Mouse (Mus musculus) right cerebral cortex, postnatal 14 days (tissue): ENCODE measurements at regions not wholly inside any gene's neighbourhood (a gene's known extent, or its start where the extent isn't known, plus 50 kb on each side); places are given as distances from the start of the nearest gene placed in this dataset.
"Not testable (repeated sequence)": the region's sequence is repeated elsewhere in the genome, so short reads cannot be mapped to it uniquely, and the experiment has no call there.

Source experiments
- DNase-seq: peaks from one replicate; pipeline ENCODE4 v3.0.0; 2022

DNA sequence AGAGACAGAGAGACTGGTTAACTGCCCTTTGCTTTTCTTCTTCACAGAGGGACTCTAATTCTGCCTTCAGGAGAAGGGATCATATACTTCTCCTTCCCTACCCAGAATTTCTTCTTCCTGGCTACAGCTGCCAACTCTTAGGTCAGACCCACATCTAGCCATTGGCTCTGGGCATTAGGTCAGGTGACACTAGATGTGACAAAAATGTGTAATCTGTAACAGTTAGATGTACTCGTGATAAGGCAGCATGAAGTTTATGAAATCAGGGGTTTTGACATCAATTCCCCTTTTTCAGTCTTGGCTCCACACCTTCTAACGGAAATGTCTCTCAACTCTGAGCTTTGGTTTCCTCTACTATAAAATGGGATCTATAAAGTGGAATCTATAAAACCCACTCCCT, 428.4 kb downstream of the Bmper start:
- DNase-seq = no peak

- no peak for DNase-seq
Observed at GRCm38 (mm10) chr9:23653086-23653485, 430.2 kb downstream of the Bmper start.

DNA sequence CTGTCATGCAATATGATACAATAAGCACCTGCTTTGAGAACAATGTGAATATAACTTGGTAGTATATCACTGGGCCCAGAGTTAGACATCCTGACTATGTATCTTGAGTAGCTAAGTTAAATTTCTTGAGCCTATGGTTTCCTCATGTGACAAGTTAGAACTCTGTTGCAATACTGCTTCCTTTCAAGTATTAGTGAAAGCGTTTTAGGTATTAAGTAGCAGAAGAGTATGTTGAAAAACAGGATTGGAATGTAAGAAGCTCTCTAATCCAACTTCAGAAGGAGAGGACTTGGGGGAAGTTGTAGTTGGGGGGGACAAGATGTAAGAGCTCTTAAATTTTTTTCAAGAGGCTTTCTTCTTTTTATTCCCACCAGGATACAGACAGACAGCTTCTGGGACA, 431.9 kb downstream of the Bmper start:
- no peak for DNase-seq

DNA sequence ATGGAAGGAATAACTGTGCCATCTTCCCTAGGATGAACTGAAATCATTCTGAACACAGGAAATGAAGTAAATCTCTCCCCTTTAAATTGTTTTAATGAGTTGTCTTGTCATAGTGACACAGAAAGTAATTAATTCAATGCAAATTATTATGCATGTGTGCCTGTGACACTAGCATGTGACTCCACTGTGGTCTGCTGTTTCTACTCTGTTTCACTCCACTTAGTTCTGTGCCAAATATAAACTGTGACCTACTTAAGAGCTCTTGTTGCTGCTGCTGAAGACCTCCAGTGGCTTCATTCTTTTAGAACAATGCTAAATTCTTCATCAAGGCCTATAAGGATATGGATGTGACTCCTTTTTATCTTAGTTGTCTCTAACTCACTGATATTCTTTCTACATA, 431.8 kb upstream of the Npsr1 start:
- DNase-seq = no peak

- no peak for DNase-seq
Observed at GRCm38 (mm10) chr9:23669230-23669629, 428.6 kb upstream of the Npsr1 start.

DNA sequence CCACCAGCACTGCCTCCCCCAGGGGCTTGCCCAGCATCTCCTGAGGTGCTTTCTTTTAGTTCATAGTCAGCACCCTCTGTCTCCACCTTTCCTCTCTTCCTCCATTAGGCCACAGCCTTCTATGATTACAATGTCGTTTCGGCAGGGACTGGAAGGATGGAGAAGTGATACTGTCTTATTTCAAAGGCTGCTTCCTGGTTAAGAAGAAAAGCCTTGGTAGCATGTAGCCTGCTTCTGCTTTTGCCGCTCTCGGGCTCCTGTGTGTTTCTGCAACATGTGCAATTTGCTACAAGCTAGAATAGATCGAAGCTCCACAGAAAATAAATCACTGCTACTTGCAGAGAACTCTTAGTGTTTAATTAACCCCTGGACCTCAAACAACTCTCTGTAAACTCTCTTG, 427.2 kb upstream of the Npsr1 start:
- DNase-seq = no peak

DNA sequence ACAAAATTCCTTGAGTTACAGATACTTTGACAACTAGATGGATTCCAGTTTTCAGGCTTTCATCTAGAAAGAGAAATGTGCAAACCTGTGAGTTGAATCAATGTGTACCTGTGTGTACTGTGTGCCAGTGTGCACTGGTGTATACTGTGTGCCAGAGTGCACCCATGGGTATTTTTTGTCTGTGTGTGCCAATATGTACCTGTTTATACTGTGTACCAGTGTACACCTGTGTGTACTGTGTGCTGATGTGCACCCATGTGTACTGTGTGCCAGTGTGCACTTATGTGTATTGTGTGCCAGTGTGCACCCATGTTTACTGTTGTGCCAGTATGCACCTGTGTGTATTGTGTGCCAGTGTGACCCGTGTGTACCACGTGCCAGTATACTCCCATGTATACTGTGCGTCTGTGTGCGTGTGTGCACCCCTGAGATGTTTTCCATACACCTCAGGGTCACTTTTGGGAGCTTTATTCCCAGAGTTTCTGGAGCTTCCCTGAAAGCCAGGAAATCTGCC, 424.4 kb upstream of the Npsr1 start:
- DNase-seq = no peak

DNA sequence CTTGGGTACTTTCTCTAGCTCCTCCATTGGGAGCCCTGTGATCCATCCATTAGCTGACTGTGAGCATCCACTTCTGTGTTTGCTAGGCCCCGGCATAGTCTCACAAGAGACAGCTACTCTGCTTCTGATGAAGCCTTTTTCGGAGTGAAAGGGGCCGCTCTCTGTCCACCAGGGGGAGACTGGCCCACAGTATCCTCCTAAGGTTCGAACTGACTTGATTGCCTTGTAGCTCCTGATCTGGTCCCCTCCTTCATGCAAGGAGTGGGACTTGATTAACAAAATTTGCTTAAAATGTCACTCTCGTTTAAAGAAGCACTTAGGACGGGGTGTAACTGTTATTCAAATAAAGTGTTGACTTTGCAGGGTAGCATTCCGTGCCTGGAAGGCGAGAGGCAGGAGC, 423.0 kb upstream of the Npsr1 start:
- DNase-seq = peak; percentile 32

DNA sequence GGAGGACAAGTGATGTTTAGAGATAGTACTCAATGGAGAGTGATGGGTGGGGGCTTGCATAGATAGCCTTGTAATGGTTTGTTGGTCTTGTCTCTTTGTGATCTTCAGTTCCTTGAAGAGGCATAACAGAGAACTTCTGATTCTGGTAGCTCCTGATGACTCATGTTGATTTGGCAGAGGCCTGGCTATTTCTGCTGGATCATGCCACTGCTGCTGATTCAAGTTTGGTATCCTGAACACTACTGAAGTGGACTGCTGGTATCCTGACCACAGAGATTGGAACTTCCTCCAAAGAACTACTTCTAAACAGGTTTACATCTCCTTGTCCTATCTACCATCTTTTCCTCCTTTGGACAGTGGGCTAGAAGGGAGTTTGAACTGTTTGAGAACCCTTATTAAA, 408.3 kb upstream of the Npsr1 start:
- no peak for DNase-seq

GRCm38 (mm10) chr9:23692768-23693441, 404.9 kb upstream of the Npsr1 start:
- DNase-seq = no peak

DNA sequence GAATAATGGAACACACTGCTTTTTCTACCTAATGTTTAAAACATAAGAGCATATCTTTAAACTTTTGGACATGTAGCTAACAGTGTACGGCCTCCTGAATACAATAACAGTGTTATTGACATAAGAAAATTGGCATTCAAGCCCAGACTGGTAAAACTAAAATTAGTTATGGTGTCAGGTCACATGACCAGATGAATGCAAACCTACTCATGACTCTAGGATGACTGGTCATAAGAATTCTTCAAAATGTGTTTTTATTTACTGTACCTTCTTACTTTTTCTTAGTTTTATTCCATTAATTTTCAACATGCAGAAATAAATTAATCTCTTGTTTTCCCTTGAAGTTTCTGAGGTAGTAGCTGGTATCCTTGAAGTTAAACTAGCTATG, 404.4 kb upstream of the Npsr1 start:
- DNase-seq = no peak

DNA sequence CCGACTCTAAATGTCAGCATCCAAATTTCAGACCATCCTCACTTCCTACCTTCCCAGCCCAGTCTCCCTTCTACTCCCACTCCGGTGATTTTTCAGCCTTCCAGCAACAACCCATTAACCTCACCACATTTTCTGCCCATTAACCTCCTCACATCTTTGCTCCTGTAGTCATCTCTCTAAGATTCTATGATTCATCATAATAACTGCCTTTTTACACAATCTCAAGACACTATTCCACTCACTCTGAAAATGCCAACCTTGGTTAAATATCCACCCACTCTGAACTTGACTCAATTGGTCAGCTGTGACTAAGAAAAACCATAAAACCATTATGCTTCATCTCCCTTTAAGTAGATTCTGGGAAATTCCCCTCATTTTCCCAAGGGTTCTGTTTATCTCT, 403.3 kb upstream of the Npsr1 start:
- no peak for DNase-seq

DNA sequence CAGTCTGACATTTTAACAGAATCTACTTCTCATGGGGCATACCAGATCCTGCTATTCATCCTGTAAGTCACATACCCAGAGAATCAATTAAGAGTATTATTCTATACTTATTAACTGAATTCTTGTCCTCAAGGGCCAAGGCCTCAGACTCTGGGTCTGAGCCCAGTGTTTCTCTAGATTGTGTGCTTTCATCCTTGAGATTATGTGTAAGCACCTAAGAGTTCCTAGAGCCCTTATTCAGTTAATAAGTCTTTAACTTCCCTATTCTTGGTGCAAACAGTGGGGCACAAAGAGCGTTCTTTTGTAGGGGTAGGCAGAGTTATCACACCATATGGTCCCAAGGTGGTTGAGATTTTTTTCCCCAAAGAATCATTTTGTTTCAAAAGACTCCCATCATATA, 397.2 kb upstream of the Npsr1 start:
- DNase-seq = no peak

DNA sequence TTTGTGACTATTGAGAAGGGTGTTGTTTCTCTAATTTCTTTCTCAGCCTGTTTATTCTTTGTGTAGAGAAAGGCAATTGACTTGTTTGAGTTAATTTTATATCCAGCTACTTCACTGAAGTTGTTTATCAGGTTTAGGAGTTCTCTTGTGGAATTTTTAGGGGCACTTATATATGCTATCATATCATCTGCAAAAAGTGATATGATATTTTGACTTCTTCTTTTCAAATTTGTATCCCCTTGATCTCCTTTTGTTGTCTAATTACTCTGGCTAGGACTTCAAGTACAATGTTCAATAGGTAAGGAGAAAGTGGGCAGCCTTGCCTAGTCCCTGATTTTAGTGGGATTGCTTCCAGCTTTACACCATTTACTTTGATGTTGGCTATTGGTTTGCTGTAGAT, 380.2 kb upstream of the Npsr1 start:
- not testable (repeated sequence) for DNase-seq

DNA sequence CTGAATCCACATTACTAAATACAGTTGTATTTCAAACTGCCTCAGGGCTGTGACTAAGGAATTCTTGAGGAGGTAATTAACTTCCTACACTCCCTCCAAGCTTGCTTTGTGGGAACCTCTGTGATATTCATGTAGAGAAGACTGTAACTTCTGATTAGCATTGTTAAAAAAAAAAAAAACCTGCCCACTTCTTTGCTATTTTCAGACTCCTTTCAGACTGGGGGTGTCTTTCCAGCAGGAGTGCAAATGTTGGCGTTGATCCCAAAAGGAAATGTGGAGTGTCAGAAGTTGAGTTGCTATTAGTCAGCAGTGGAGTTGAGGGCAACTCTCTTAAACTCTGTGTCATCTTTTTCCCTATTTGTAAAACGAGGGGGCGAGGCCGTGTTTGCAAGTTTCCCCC, 369.0 kb upstream of the Npsr1 start:
- DNase-seq = no peak

DNA sequence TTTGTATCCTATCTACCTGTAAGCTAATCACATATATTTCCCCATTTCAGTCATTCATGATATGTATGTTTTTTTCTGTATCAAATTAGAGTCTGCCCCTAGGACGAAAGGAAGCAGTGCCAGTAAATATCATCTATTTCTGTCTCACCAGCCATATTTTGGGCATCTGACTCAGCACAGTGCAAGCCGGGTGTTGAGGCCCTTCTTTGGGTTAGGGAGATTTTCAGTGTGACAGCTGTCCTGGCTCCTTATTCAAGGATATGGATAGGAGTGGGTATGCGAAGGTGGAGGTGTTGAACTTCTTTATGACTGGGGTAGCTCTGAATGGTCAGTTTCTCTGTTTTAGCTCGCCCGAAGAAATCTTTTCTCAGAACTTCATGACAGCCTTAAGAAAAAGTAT, 345.3 kb upstream of the Npsr1 start:
- DNase-seq = no peak

DNA sequence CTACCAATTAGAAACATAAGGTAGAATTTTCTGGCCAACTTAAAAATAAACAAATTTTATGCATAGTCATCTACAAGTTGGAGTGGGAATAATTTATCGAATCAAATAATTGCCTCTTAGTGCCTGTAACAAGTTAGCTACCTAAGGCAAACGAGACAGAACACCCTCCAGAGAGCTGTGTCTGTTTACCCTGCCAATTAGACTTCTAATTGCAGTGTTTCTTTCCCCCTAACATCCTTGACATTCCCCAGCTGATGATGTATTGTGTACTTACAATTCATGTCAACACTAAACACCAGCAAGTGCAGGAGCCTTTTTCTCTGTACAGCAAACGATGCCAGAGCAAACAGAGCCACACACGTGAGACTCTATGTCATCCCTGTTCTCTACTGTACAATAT, 311.1 kb upstream of the Npsr1 start:
- no peak for DNase-seq
